Mouse (Mus musculus) heart, embryonic 16.5 days (tissue): Measurements from ENCODE around the gene Pik3r2. TPM values are rescaled to one million over a fixed set of nuclear protein-coding genes. Genes with fewer than 3 reads are reported as not detected.

ENCODE experiments used
- ATAC-seq: fragments of 200-750 bp; cut with Nextera tagmentation; replicated peaks from 2 replicates; pipeline ENCODE4 v1.8.0; 2017; ENCODE audit warnings: moderate number of reproducible peaks; ENCODE audit not compliant: insufficient read depth, low FRiP score; ENCODE audit errors: extremely low read depth
- H3K27ac ChIP-seq: fragments of 300-500 bp; sonication (generic); 2 replicates; pipeline ENCODE4 v1.5.1; 2014; ENCODE audit warnings: mild to moderate bottlenecking, low read length, control low read depth, moderate library complexity
- H3K27me3 ChIP-seq: fragments of 300-500 bp; sonication (generic); 2 replicates; pipeline ENCODE4 v1.6.1; 2014; ENCODE audit warnings: low read length, mixed read lengths; ENCODE audit not compliant: control insufficient read depth, insufficient read depth
- H3K36me3 ChIP-seq: fragments of 300-500 bp; sonication (generic); 2 replicates; pipeline ENCODE4 v1.6.1; 2014; ENCODE audit not compliant: control insufficient read depth, insufficient read depth
- H3K4me1 ChIP-seq: fragments of 300-500 bp; sonication (generic); 2 replicates; pipeline ENCODE4 v1.6.1; 2014; ENCODE audit warnings: low read length, mixed read lengths; ENCODE audit not compliant: control insufficient read depth, insufficient read depth
- H3K4me2 ChIP-seq: fragments of 300-500 bp; sonication (generic); 2 replicates; pipeline ENCODE4 v1.6.1; 2014; ENCODE audit warnings: low read depth, mild to moderate bottlenecking, control low read depth, low read length
- H3K4me3 ChIP-seq: fragments of 300-500 bp; sonication (generic); 2 replicates; pipeline ENCODE4 v1.5.1; 2014; ENCODE audit warnings: mild to moderate bottlenecking, control low read depth, low read length
- H3K9ac ChIP-seq: fragments of 300-500 bp; sonication (generic); 2 replicates; pipeline ENCODE4 v1.6.1; 2014; ENCODE audit warnings: low read length, control low read depth
- H3K9me3 ChIP-seq: fragments of 300-500 bp; sonication (generic); replicated peaks from 2 replicates; pipeline ENCODE4 v1.6.1; 2016; ENCODE audit warnings: low read length; ENCODE audit not compliant: control insufficient read depth
- WGBS: fragments of 180-500 bp; shearing (Covaris S2); extraction: QIAGEN DNeasy Blood & Tissue Kit; methylation state at CpG from one replicate; pipeline ENCODE4 v1.1.7; 2014; 5-methylcytosine and 5-hydroxymethylcytosine counted together
- polyA plus RNA-seq: library from polyadenylated mRNA; unstranded; fragments of >200 nt; fragmentation: Nextera tagmentation; extraction: Ambion mirVana; gene quantifications from 2 replicates; pipeline ENCODE4 v1.2.1, GENCODE M21; 2015

Gene Pik3r2
- polyA plus RNA-seq, 1 experiment from 2014 or later = 42.1 TPM

DNA sequence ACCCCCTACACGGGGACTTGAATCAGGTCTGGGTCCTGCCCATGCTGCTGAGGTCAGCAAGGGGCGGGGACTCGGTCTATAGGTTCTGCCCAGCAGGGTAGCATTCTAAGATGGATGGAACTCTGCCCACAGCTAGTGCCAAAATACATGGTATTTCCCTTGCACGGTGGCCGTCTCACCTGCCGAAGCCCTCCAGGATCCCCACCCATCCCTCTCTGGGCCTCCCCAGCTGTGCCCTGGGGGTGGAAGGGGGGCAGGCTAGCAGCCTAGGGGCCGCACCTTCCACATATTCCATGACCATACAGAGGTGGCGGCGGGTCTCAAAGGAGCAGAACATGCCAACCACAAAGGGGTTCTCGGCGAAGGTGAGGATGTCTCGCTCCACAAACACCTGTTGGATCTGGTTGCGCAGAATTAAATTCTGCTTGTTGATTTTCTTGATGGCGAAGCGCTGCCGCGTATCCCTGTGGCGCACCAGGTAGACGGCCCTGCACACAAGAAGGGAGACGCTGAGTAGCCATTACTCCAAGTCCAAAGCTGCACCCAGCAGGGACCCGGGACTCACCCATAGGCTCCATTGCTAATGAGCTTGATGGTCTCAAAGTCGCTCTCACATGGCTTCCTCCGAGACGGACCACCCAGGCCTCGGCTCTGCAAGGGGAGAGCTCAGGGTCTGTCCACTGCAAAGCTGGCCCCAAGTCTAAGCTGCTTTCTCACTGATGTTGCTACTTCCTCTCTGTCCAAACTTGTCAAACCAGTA, 10.0 kb upstream of the Pik3r2 start:
- H3K9me3 ChIP-seq = no peaks in the 10 kb centered on the region
- H3K27me3 ChIP-seq = no peaks in the 10 kb centered on the region
- WGBS = 88% methylated on average over 25 of the region's 25 CpGs
- H3K27ac ChIP-seq = no peak overlapping the region
- no peak for ATAC-seq
- H3K9ac ChIP-seq = no peak overlapping the region
- H3K4me2 ChIP-seq = no peak overlapping the region
- peaks cover 29% of the 10 kb centered on the region for H3K36me3 ChIP-seq
- H3K4me1 ChIP-seq = peaks cover 12% of the 10 kb centered on the region
- H3K4me3 ChIP-seq = no peak overlapping the region

DNA sequence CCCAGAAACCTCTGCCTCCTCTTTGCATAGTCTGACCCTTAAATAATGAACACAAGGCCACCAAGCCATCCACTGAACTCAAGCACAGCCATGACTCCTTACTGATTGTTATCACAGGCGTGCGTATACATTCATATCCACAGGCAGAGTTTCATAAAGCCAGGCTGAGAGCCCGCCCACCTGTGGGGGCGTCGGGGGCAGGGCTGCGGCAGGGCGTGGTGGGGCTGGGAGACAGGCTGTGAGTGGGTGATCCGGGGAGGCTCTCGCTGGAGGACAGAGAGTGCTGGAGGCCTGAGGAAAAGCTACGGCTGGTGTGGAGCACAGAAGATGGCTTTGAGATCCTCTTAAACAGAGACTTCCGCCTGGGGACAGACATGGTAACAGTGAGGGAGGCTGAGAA, 3.6 kb upstream of the Pik3r2 start:
- no peaks in the 10 kb centered on the region for H3K9me3 ChIP-seq
- H3K9ac ChIP-seq = no peak overlapping the region
- H3K36me3 ChIP-seq = peaks cover 30% of the 10 kb centered on the region
- 75% methylated on average over 11 of the region's 11 CpGs for WGBS
- no peaks in the 10 kb centered on the region for H3K27me3 ChIP-seq
- H3K4me3 ChIP-seq = no peak overlapping the region
- ATAC-seq = no peak
- H3K4me2 ChIP-seq = no peak overlapping the region
- H3K4me1 ChIP-seq = peaks cover 16% of the 10 kb centered on the region
- no peak overlapping the region for H3K27ac ChIP-seq

DNA sequence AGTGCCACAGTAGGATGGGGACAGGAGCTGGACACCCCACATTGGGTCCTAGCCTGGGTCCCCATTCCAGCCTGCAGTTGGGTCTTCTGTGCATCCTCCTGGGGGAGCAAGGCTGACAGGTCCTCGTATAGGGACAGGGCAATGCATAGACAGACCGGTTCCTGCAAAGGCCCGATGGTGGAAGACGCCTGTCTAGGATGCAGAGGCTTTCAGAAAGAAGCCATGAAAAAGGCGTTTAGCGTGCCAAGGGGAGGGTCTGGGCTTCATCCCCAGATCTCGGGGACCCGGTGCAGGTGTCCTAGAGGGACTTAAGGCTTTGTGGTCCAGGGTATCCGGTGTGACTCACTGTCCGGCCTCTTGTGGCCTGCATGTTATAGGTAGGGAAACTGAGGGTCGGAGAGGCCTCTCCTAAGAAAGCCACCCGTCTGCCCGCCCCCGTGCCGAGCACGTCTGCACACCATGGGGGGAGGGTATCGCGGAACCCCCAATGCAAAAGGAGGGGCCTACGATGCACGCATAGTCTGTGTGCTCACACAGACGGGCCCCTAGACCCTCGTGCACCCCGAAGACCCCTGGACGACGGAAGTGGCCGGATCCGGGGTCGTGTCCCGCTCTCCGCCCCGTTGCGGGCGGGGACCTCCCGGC, 540 bp downstream of the Pik3r2 start:
- Histone ChIP-seq H3K4me3 (peak overlapping the region; percentile 85), H3K4me2 (peak overlapping the region; percentile 75), H3K9me3 (no peaks in the 10 kb centered on the region), H3K27ac (peak overlapping the region; percentile 61), H3K9ac (peak overlapping the region; percentile 97), H3K27me3 (no peaks in the 10 kb centered on the region), H3K36me3 (peaks cover 24% of the 10 kb centered on the region), H3K4me1 (peaks cover 34% of the 10 kb centered on the region)
- peak; percentile 2 for ATAC-seq
- WGBS = 3% methylated on average over 34 of the region's 34 CpGs

DNA sequence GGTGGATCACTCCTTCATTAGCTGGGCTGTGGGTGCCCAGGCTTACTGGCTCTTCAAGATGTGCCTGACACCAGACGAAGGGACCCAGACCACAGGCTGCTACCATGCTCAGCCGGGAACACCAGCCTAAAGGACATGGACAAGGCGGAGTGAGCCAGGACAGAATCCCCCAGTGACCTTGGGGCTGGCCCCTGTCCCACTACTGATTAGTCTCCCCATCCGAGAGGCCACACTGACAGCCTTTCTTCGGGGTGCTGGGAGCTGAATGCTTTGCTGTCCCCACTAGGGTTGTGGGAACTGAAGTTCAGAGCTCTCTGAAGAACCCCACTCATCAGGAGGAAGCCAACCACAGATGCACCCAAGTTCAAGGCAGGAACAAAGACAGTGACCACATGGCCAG, 1.3 kb downstream of the Pik3r2 start:
- 79% methylated on average over 5 of the region's 5 CpGs for WGBS
- Histone ChIP-seq H3K4me3 (no peak overlapping the region), H3K4me1 (peaks cover 34% of the 10 kb centered on the region), H3K36me3 (peaks cover 25% of the 10 kb centered on the region), H3K4me2 (peak overlapping the region; percentile 75), H3K9me3 (no peaks in the 10 kb centered on the region), H3K27me3 (no peaks in the 10 kb centered on the region), H3K27ac (no peak overlapping the region), H3K9ac (peak overlapping the region; percentile 97)
- no peak for ATAC-seq

DNA sequence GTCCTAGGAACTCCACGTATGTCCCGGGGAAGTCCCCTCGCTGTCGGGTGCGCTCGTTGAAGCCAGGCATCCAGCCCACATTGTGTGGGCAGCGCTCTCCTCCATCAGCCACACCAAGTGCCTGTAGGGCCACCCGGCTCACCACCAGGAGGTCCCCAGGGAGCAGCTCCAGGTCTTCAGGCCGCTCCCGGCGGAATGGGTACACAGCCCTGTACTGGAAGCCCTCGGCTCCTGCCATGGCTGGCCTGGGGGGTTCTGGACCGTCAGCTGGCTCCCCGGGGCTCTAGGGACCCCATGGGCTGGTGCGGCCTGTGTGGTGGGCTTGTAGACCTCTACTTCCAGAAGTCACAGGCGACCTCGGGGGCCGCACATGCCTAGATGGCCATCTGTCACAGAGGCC, 1.8 kb downstream of the Pik3r2 start:
- Histone ChIP-seq H3K27ac (no peak overlapping the region), H3K36me3 (peaks cover 22% of the 10 kb centered on the region), H3K4me1 (peaks cover 34% of the 10 kb centered on the region), H3K9ac (peak overlapping the region; percentile 52; the same call in 1 of the 2 replicates), H3K4me2 (no peak overlapping the region), H3K4me3 (no peak overlapping the region), H3K9me3 (no peaks in the 10 kb centered on the region), H3K27me3 (no peaks in the 10 kb centered on the region)
- ATAC-seq = no peak
- WGBS = 95% methylated on average over 18 of the region's 18 CpGs

DNA sequence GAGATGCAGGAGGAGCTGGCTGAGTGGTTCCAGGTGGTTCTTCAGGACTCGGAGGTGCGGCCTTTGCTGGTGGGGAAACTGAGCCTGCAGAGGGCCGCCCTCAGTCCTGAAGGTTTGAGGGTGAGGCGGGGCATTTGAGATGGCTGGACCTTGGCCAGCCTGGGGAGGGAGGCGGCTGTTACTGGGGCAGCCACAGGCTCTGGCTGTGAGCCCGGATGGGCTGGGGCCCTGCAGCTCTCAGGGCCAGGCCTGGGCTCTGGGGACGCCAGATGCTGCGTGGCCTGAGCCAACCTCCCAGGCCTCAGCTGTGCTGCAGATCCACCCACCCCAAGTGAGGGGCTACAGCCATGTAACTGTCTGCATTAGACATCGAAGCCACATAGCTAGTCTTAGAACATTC, 2.7 kb downstream of the Pik3r2 start:
- H3K27me3 ChIP-seq = no peaks in the 10 kb centered on the region
- H3K36me3 ChIP-seq = peaks cover 20% of the 10 kb centered on the region
- peak; percentile 29 for ATAC-seq
- 32% methylated on average over 9 of the region's 9 CpGs for WGBS
- peak overlapping the region; percentile 58 for H3K27ac ChIP-seq
- H3K4me2 ChIP-seq = peak overlapping the region; percentile 2
- no peaks in the 10 kb centered on the region for H3K9me3 ChIP-seq
- peak overlapping the region; percentile 52 for H3K9ac ChIP-seq
- H3K4me3 ChIP-seq = no peak overlapping the region
- peaks cover 34% of the 10 kb centered on the region for H3K4me1 ChIP-seq

DNA sequence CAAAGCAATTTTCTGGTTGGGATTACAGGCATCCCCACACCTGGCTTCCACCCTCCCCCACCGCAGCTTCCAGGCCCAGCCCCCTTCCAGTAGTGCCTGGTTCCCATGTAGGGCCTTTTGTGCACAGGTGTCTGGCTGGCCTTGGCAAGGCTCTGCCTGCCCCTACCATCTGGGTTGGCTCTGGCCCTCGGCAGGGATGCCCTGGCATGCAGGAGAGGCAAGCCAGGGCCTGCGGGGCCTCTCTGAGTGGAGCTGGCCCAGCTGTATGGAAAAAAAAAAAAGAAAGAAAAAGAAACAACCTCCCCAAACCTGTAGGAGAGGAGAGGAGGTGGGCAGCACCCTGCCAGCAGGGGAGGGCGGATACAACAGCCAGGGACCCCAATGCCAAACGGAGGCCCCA, 3.1 kb downstream of the Pik3r2 start:
- H3K27ac ChIP-seq = peak overlapping the region; percentile 58; the same call in 1 of the 2 replicates

DNA sequence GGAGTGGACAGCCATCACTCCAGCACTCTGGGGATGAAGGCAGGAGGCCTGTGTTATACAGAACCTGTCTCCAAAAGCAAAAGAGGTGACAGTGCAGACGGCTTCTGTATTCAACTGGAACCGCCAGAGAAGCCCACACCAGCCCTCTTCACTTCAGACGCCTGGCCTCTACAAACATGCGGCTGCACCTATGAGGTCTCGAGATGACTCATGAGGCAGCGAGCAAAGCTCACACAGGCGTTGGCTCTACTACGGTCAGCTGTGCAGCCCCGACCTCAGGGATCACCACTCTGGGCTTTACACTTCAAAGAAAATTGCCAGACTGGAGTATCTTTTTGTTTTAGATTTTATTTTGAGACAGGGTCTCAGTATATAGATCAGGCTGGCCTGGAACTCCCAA, 3.6 kb downstream of the Pik3r2 start:
- Histone ChIP-seq H3K4me1 (peaks cover 32% of the 10 kb centered on the region), H3K9ac (no peak overlapping the region), H3K36me3 (peaks cover 29% of the 10 kb centered on the region), H3K27ac (no peak overlapping the region), H3K4me3 (no peak overlapping the region), H3K4me2 (no peak overlapping the region), H3K27me3 (no peaks in the 10 kb centered on the region), H3K9me3 (no peaks in the 10 kb centered on the region)
- no peak for ATAC-seq
- 80% methylated on average over 9 of the region's 9 CpGs for WGBS

More for the DNA sequence above, 3.1 kb downstream of the Pik3r2 start:
- Histone ChIP-seq H3K36me3 (peaks cover 25% of the 10 kb centered on the region), H3K9ac (no peak overlapping the region), H3K9me3 (no peaks in the 10 kb centered on the region), H3K4me2 (no peak overlapping the region; the same call in 1 of the 2 replicates), H3K4me1 (peaks cover 34% of the 10 kb centered on the region), H3K4me3 (no peak overlapping the region), H3K27me3 (no peaks in the 10 kb centered on the region)
- ATAC-seq = no peak
- WGBS = 65% methylated on average over 5 of the region's 5 CpGs

DNA sequence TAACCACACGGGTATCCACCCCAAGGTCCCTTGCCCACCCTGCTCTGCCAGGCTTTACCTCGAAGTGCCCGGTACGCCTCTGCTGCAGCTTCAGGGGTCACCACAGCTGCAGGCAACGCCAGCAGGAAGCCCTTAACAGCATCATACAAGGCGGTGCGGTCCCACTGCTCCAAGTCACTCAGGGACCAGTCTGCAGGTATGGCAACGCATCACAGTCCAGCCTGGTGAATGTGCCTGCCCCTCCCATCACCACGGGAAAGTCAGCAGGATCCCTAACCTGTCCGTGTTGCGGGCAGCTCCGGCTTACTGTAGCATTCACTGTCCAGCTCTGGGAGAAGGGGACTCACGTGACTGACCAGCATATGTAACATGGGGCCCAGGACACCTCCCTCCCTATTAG, 4.4 kb downstream of the Pik3r2 start:
- no peaks in the 10 kb centered on the region for H3K27me3 ChIP-seq
- no peaks in the 10 kb centered on the region for H3K9me3 ChIP-seq
- H3K4me2 ChIP-seq = no peak overlapping the region
- no peak for ATAC-seq
- 95% methylated on average over 13 of the region's 13 CpGs for WGBS
- no peak overlapping the region for H3K9ac ChIP-seq
- H3K4me1 ChIP-seq = peaks cover 29% of the 10 kb centered on the region
- no peak overlapping the region for H3K27ac ChIP-seq
- H3K36me3 ChIP-seq = peaks cover 29% of the 10 kb centered on the region
- H3K4me3 ChIP-seq = no peak overlapping the region
